Mouse (Mus musculus) cerebellum, adult 9-11 months (tissue): Measurements from ENCODE around the gene Obp2b.
"Not testable (repeated sequence)": the region's sequence is repeated elsewhere in the genome, so short reads cannot be mapped to it uniquely, and the experiment has no call there.

Experiments used
- DNase-seq: peaks from one replicate; pipeline ENCODE4 v3.0.0; 2022

Obp2b gene

GRCm38 (mm10) chr2:25736709-25737108, at the start of gene Obp2b:
Gene Obp2b, plus strand, starts transcription at chr2:25737009.
- not testable (repeated sequence) for DNase-seq

- DNase-seq: peak; percentile 33
Measured at GRCm38 (mm10) chr2:25694605-25695004, 42.2 kb upstream of the Obp2b start.

GRCm38 (mm10) chr2:25696951-25697350, 39.9 kb upstream of the Obp2b start:
- no peak for DNase-seq

DNA sequence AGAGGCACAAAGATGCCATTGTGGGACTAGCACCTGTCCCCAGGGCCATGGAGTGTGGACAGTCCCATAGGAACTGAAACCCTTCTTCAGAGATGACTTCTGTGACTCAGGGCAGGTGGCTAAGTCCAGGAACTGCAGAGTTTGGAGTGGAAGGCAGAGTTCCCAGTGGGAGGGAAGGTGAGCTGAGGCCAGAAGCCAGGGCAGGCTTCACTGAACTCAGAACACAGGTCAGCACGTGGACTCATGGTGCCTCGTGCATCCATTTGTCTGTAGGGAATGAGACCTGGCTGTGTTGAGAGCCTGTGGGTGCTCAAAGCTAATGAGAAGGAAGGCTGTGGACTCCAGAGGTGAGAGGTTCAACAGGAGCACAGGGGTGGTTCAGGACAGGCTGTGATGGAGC, 38.1 kb upstream of the Obp2b start:
- no peak for DNase-seq

DNA sequence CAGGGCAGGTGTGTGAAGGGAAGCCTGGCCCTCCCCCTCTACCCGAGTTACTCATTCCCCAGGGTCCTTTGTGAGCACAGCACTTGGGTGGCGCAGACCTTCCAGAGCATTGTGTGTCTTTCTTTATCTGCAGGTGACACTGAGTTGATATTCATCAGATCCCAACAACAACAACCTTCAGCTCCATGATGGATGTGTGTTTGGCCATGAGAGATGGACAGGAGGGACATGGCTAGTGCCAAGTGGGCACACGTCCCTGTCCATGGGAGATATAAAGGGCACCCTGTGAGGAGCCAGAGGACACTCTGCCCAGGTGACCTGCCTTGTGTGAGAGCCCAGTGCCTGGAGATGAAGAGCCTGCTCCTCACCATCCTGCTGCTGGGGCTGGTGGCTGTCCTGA, 37.1 kb upstream of the Obp2b start, which contains the start of gene Obp2a:
Gene Obp2a (plus strand): TSS at position 301 of the 400 bp plus-strand sequence.
- DNase-seq: not testable (repeated sequence)

DNA sequence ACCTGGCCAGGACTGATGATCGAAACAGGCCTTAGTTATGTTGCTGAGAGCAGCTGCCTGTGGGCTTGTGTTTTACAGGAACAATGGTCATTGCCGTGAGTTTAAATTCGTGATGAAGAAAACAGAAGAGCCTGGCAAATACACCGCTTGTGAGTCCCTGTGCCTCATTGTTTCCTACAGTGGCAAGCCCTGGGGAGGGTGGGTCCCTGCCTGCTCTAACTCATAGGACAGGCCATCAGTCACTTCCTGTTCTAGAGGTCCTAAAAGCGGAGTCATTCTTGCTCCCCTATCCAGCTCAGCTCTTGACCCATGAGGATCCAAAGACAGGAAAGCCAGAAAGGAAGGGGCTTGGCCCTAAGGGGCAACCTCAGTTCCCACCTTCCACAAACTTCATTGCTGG, 35.8 kb upstream of the Obp2b start:
- no peak for DNase-seq

DNA sequence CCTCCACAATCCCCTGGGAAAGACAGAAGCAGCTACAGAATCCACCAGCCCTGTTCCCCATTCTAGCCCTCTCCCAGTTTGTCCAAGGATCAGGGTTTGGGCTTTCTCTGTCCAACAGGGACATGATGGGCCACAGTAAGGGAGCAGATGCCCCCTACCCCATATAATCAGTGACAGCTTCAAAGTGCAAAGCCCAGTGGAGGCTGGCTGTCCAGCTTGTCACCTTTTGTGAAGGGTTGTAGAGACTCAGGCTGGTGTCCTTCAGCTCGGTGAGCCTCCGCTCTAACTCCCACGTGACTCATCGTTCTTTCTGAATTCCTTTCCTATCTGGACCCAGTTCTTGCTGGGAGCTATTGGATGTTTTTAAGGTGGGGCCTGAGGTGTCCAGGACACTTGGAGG, 33.1 kb upstream of the Obp2b start:
- DNase-seq: no peak

DNA sequence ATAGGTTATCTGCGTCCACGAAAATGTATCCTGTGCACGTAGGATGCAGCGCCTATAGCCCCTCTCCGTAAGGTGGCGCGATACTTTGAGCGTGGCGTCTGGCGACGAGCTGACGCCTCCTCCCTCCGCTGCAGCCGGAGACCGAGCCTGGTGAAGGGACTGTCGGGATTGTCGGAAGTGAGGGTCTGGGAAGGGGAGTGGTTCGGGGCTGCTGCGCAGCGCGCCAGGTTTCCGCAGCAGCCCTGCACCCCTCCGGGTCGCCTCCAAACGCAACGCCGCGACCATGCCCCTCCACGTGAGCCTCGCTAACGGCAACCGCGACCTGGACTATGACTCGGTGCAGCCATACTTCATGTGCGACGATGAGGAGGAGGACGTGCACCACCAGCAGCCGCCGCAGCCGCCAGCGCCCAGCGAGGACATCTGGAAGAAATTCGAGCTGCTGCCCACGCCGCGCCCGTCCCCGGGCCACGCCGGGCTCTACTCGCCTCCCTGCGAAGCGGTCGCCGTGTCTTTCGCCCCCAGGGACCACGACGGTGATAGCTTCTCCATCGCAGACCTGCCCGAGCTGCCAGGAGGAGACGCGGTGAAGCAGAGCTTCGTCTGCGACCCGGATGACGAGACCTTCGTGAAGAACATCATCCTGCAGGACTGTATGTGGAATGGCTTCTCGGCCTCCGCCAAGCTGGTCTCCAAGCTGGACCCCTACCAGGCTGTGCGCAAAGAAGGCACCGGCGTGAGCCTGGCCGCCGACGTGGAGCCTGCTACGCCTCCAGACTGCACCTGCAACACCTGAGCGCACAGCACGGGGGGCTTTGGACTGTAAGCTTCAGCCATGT, 29.9 kb upstream of the Obp2b start, which contains the start of gene Bmyc:
Gene Bmyc (plus strand): TSS at position 97 of the 839 bp plus-strand sequence.
- DNase-seq: peak; percentile 89

DNA sequence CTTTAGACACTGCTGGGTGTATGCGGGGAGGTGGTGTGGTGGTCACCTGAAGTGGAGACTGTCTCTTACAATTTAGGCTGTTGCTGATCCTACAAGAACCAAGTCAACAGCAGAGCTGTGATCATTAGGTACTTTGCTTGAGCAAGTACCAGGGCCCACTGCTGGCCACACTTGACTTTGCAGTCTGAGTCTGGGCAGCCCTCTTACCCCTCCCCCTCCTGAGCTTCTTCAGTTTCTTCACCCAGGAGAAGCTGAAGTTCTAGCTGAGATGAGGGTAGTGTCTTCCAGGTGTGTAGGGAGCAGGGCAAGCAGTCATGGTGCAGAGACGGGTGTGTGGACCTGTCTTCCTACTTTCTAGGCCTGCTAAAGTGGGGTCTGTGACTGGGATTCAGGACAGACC, 28.7 kb upstream of the Obp2b start:
- peak; percentile 53 for DNase-seq

DNA sequence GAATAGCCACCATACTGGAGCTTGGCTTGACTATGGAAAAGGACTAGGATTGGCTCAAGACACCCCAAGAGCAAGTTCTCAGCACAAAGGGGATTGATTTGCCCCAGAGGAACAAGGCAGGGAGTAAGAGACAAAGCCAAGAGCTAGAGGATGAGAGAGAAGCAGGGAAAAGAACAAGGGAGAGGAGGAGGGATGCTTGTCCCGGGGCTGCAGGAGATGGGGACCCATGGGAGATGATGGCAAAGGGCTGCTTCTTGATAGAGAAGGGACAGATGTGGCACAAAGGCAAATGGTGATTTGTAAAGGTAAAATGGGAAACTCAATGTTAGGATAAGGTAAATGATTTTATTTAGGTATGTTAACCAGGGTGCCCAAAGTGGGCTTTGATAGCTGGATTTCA, 27.8 kb upstream of the Obp2b start:
- DNase-seq: not testable (repeated sequence)

DNA sequence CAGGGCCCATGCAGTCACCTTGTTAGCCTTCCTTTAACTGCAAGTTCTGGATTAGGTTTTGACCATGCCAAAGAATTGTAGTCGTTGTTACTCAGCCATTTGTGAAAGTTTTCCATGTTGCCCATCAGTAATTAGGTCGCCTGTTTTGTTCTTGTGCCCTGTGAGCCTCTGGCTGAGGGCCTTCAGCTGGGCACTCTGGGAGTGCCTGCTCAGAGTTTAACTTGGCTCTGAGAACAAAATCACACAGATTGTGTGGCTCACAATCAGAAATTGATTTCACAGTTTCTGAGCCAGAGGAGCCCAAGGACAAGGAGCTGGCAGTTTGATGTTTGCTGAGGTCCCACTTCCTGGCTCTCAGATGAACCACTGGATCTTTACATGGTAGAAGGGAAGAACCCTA, 27.0 kb upstream of the Obp2b start:
- DNase-seq: not testable (repeated sequence)

DNA sequence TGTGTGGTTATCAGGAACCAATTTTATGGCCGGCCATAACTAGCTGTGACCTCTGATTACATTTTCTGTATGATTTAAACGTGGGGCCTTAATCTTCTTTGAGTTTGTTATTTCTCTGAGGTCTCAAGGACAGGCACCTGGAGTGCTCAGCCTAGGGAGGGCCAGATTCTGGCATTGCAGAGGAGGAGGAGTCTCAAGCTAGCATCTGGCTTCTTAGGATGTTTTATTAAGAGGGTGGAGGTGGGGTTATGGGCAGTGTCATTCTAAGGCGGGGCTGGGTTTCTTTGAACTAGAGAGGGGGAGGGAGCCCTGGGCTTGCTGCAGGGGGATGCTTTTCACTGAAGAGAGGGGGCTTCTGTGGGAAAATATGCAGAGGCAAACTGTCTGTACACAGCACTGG, 25.2 kb upstream of the Obp2b start:
- not testable (repeated sequence) for DNase-seq

GRCm38 (mm10) chr2:25717222-25717621, 19.6 kb upstream of the Obp2b start:
- DNase-seq: no peak

DNA sequence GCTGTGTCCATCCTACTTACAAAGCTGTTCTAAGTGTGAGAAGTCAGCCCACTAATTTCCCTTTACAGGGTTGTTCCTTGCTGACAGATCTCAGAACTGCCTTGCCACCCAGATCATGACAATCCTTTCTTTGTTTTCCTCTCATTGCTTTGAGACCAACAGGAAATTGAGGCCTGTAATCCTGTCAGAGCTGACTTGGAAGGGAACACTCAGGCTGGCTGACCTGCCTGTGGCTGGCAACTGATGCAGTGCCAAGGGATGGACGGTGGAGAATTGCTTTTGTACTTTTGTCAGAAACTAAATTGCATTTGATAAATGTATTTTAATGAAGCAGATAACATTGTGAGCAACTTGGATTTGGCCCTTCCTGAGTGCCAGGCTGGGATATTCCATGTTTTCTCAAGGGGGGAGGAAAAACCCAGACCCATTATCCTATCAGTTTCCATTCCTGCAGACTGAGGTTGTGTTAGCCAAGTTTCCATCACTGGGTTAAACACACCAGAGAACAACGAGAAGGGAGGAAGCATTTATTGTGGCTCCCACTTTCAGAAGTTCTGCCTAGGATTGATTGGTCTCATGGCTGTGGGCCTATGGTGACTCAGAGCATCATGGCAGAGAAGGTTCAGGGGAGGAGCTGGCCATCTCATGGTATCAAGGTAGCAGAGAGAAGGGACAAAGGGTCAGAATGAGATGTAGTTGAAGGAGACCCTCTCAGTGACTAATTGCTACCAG, 3.4 kb upstream of the Obp2b start:
- no peak for DNase-seq

GRCm38 (mm10) chr2:25741671-25742070, 4.9 kb downstream of the Obp2b start:
- no peak for DNase-seq

GRCm38 (mm10) chr2:25754201-25754600, 17.4 kb downstream of the Obp2b start:
- no peak for DNase-seq

DNA sequence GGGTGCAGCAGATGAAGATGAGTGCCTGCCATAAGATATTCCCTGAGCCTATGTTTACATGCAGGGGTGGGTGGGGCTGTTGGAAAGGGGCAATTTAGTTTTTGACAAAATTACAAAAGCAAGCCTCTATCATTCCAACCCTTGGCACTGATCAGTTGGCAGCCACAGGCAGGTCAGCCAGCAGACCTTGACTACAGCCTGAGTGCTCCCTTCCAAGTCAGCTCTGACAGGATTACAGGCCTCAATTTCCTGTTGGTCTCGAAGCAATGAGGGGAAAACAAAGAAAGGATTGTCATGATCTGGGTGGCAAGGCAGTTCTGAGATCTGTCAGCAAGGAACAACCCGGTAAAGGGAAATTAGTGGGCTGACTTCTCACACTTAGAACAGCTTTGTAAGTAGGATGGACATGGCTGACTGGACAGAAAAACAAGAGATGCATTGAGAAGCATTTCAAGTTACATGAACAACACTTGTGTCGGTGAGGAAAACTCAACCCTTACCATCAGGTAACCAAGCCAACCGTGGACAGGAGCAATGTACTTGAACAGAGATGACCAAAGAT, 21.3 kb downstream of the Obp2b start:
- no peak for DNase-seq

- DNase-seq: no peak
Measured at GRCm38 (mm10) chr2:25765269-25765668, 28.5 kb downstream of the Obp2b start, which contains the start of gene Lcn3. Gene Lcn3, plus strand, starts transcription at chr2:25765569.

DNA sequence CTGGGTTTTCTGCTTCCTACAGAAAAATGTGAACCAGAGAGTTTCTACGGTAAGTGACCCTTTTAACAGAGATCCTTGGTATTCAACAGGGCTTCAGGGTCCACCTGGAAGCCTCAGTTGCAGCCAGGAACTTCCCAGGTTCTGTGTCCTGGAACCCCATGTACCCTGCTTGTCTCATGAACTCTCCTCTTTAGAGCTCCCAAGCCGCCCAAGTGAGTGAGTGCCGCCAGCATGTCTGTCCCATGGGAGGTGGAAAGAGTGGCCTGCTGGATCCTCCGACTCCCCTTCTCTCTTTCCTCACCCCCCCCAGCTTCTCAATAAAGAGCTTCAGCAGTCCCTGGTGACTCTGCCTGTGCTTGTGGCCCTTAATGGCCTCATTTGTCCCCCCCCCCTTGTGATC, 31.0 kb downstream of the Obp2b start:
- DNase-seq: no peak

DNA sequence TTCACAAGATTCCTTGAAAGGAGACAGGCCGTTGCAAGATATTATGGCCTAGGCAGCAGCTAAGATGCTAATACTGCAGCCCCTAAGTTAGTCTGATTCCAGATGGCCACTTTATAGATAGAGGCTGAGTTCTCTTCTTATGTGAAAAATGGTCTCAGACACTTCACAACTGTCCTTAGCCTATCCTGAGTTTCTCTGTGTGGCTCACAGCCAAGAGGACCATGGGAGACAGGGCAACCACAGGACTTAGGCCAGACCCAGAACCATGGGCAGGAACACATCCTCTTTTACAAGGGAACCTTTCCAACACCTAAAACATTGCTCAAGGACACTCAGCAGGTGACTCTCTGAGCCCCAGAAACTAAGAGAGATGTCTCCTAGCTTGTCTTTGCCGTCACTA, 36.7 kb downstream of the Obp2b start:
- no peak for DNase-seq

DNA sequence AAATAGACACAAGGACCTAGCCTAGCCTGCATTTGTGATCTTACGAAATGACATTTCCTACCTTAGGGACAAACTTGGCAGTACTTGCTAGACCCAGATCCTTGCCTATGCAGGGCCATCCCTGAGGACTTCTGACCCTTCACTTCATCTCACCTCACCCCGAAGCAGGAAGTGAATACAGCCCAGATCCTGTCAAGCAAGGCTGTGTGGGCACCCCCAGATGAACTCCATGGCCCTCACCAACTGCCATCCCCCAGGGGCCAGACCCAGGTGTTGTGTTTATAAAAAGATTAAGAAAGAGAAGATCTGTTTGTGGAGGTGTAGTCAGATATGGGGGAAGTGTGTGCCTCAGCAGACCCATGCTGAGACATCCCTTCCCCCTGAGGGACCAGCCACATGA, 37.8 kb downstream of the Obp2b start:
- DNase-seq: no peak

- DNase-seq: no peak
Measured at GRCm38 (mm10) chr2:25775991-25776390, 39.2 kb downstream of the Obp2b start.

DNA sequence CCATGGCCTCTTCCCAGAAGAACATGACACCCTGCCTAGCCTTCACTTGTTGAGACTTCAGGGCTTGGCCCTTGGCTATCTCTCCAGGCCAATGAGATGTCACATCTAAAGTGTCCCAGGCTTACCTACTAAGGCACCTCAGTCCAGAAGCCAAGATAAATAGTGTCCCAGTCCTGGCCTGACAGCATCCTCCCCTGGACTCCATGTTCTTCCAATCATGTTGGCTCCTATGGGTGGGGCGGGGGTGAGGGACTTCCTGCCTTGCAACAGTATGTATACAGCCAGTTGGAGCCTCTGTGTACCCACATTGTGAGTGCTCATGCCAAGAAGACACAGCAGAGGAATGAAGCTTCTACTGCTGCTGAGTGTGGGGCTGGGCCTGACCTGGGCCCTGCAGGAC, 39.9 kb downstream of the Obp2b start, which contains the start of gene Lcn11:
Gene Lcn11 (plus strand): TSS at position 301 of the 400 bp plus-strand sequence.
- no peak for DNase-seq

- no peak for DNase-seq
Measured at GRCm38 (mm10) chr2:25779076-25779475, 42.3 kb downstream of the Obp2b start.
